Mouse (Mus musculus): ENCODE measurements at regions not wholly inside any gene's neighbourhood (a gene's known extent, or its start where the extent isn't known, plus 50 kb on each side); places are given as distances from the start of the nearest gene placed in this dataset.
A peak's percentile ranks its signal among the peaks of the same experiment; 100 is the strongest.
"Not testable (repeated sequence)": the region's sequence is repeated elsewhere in the genome, so short reads cannot be mapped to it uniquely, and the experiment has no call there.

GRCm38 (mm10) chr10:86636953-86637376, 68.3 kb downstream of the Hsp90b1 start:
- DNase-seq: peak; percentile 75 to 77

GRCm38 (mm10) chr10:86636515-86636914, 68.8 kb downstream of the Hsp90b1 start:
- not testable (repeated sequence) for DNase-seq

- DNase-seq: not testable (repeated sequence)
Measured at GRCm38 (mm10) chr10:86626734-86627133, 78.6 kb downstream of the Hsp90b1 start.

- DNase-seq: not testable (repeated sequence)
Measured at GRCm38 (mm10) chr10:86617958-86618664, 87.2 kb downstream of the Hsp90b1 start.

- not testable (repeated sequence) for DNase-seq
Measured at GRCm38 (mm10) chr10:86612341-86612740, 93.0 kb downstream of the Hsp90b1 start.

GRCm38 (mm10) chr10:86610027-86610426, 95.3 kb downstream of the Hsp90b1 start:
- DNase-seq: not testable (repeated sequence)

- DNase-seq: not testable (repeated sequence)
Measured at GRCm38 (mm10) chr10:86600843-86601242, 102.1 kb upstream of the Syn3 start.

GRCm38 (mm10) chr10:86599991-86600390, 101.3 kb upstream of the Syn3 start:
- DNase-seq: not testable (repeated sequence)

GRCm38 (mm10) chr10:86590211-86590610, 91.5 kb upstream of the Syn3 start:
- DNase-seq: not testable (repeated sequence)

- DNase-seq: not testable (repeated sequence)
Measured at GRCm38 (mm10) chr10:86566875-86567274, 68.2 kb upstream of the Syn3 start.

- no peak for DNase-seq
Measured at GRCm38 (mm10) chr10:86555843-86556242, 57.1 kb upstream of the Syn3 start.

Data from heart, adult 18-20 months (tissue).